Mouse (Mus musculus): ENCODE measurements around the gene Pxk.

The Pxk gene

GRCm38 (mm10) chr14:8206179-8206910 lies 108.3 kb downstream of the Pxk start:
- DNase-seq (ENCODE audit: low read depth) = no peak

GRCm38 (mm10) chr14:8207105-8207504 lies 109.1 kb downstream of the Pxk start:
- DNase-seq (ENCODE audit: low read depth) = no peak

GRCm38 (mm10) chr14:8207543-8207942 lies 109.5 kb downstream of the Pxk start:
- no peak for DNase-seq (ENCODE audit: low read depth)

GRCm38 (mm10) chr14:8208876-8209275 lies 110.9 kb downstream of the Pxk start:
- no peak for DNase-seq (ENCODE audit: low read depth)

- no peak for DNase-seq (ENCODE audit: low read depth)
Measured at GRCm38 (mm10) chr14:8209896-8210295, 111.9 kb downstream of the Pxk start.

- no peak for DNase-seq (ENCODE audit: low read depth)
Measured at GRCm38 (mm10) chr14:8212996-8213395, 115.0 kb downstream of the Pxk start.

GRCm38 (mm10) chr14:8213803-8214224 lies 115.8 kb downstream of the Pxk start, which contains the start of gene Kctd6:
Kctd6 (plus strand) TSS chr14:8214140.
- peak; percentile 82 for DNase-seq (ENCODE audit: low read depth)
